Mouse (Mus musculus) intestine, postnatal 0 days (tissue): ENCODE data around the gene Cyp4a30b. TPM values are rescaled to one million over a fixed set of nuclear protein-coding genes. Genes with fewer than 3 reads are reported as not detected.
A peak's percentile ranks its signal among the peaks of the same experiment; 100 is the strongest.
"Not testable (repeated sequence)": the region's sequence is repeated elsewhere in the genome, so short reads cannot be mapped to it uniquely, and the experiment has no call there.

ENCODE experiments used
- ATAC-seq: fragments of 200-750 bp; cut with Nextera tagmentation; 2 replicates; pipeline ENCODE4 v1.8.0; 2017; ENCODE audit warnings: mild to moderate bottlenecking, moderate TSS enrichment, moderate library complexity
- H3K27ac ChIP-seq: fragments of 300-500 bp; sonication (generic); 2 replicates; pipeline ENCODE4 v1.5.1; 2014; ENCODE audit warnings: mild to moderate bottlenecking, low read depth, low read length, moderate library complexity
- H3K27me3 ChIP-seq: fragments of 300-500 bp; sonication (generic); replicated peaks from 2 replicates; pipeline ENCODE4 v1.6.1; 2014; ENCODE audit warnings: low read length, mixed read lengths; ENCODE audit not compliant: control insufficient read depth, insufficient read depth
- H3K36me3 ChIP-seq: fragments of 300-500 bp; sonication (generic); 2 replicates; pipeline ENCODE4 v1.6.1; 2014; ENCODE audit warnings: mild to moderate bottlenecking, moderate library complexity; ENCODE audit not compliant: control insufficient read depth, insufficient read depth
- H3K4me1 ChIP-seq: fragments of 300-500 bp; sonication (generic); replicated peaks from 2 replicates; pipeline ENCODE4 v1.6.1; 2014; ENCODE audit warnings: antibody characterized with exemption, low read length, mixed read lengths; ENCODE audit not compliant: control insufficient read depth, insufficient read depth
- H3K4me2 ChIP-seq: fragments of 300-500 bp; sonication (generic); replicated peaks from 2 replicates; pipeline ENCODE4 v1.6.1; 2014; ENCODE audit warnings: low read depth, mild to moderate bottlenecking, moderate library complexity
- H3K4me3 ChIP-seq: fragments of 300-500 bp; sonication (generic); 2 replicates; pipeline ENCODE4 v1.5.1; 2014; ENCODE audit warnings: low read depth, low read length
- H3K9ac ChIP-seq: fragments of 300-500 bp; sonication (generic); 2 replicates; pipeline ENCODE4 v1.6.1; 2014; ENCODE audit warnings: mild to moderate bottlenecking, low read depth, low read length
- H3K9me3 ChIP-seq: fragments of 300-500 bp; sonication (generic); 2 replicates; pipeline ENCODE4 v1.6.1; 2016; ENCODE audit warnings: mixed run types; ENCODE audit not compliant: control insufficient read depth
- CTCF ChIP-seq: sonication (generic); IDR thresholded peaks from 2 replicates; pipeline ENCODE4 v1.5.1; 2016; ENCODE audit warnings: low read depth, mild to moderate bottlenecking, control low read depth, antibody characterized with exemption, moderate library complexity
- WGBS: fragments of 180-500 bp; shearing (Covaris S2); extraction: QIAGEN DNeasy Blood & Tissue Kit; methylation state at CpG from one replicate; pipeline ENCODE4 v1.1.7; 2014; 5-methylcytosine and 5-hydroxymethylcytosine counted together
- polyA plus RNA-seq: library from polyadenylated mRNA; unstranded; fragments of >200 nt; fragmentation: Nextera tagmentation; extraction: Ambion mirVana; gene quantifications from 2 replicates; pipeline ENCODE4 v1.2.1, GENCODE M21; 2015

Gene Cyp4a30b
- polyA plus RNA-seq, 1 experiment from 2014 or later, result not detected

- ATAC-seq, result no peak
- WGBS, result 88% methylated on average over 1 of the region's 1 CpGs
- H3K9me3 ChIP-seq, result no peaks in the 10 kb centered on the region
- no peak within 1 kb of the TSS for H3K27ac ChIP-seq
- H3K4me3 ChIP-seq, result no peak within 1 kb of the TSS
- H3K27me3 ChIP-seq, result no peaks in the 10 kb centered on the region
- H3K9ac ChIP-seq, result no peak within 1 kb of the TSS
- no peak for TF ChIP-seq CTCF
- H3K4me1 ChIP-seq, result no peaks in the 10 kb centered on the region
- no peak within 1 kb of the TSS for H3K4me2 ChIP-seq
- H3K36me3 ChIP-seq, result no peaks in the 10 kb centered on the region
Observed at GRCm38 (mm10) chr4:115496001-115496400, 43.6 kb downstream of the Cyp4a30b start, which contains the start of gene Cyp4a14. Cyp4a14 (minus strand) TSS chr4:115496142.

- Histone ChIP-seq H3K27ac (no peak overlapping the region), H3K36me3 (no peaks in the 10 kb centered on the region), H3K9ac (no peak overlapping the region), H3K4me1 (no peaks in the 10 kb centered on the region), H3K9me3 (no peaks in the 10 kb centered on the region), H3K27me3 (no peaks in the 10 kb centered on the region), H3K4me3 (no peak overlapping the region), H3K4me2 (no peak overlapping the region)
- WGBS, result 70% methylated on average over 3 of the region's 3 CpGs
- no peak for TF ChIP-seq CTCF
- no peak for ATAC-seq
Observed at GRCm38 (mm10) chr4:115497466-115497865, 45.1 kb downstream of the Cyp4a30b start.

DNA sequence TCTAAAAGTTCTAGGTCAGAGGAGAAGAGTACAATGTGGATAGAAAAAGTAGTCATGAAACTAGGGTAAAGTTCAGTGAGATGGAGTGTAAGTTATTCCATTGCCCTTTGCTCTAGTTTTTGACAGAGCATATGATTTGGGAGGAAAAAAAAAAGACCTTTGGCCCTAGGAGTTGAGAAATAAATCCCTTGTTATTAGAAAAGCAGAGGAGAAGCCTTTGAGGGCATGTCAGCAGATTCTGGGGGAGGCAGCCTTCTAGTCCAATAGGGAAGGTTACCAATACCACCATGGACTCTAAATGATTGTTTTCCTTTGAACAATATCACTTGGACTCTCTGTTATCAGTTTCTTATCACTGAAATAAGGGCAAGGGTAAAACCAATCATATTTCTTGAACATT, 61.6 kb downstream of the Cyp4a30b start:
- not testable (repeated sequence) for H3K27ac ChIP-seq, H3K9ac ChIP-seq, H3K9me3 ChIP-seq

DNA sequence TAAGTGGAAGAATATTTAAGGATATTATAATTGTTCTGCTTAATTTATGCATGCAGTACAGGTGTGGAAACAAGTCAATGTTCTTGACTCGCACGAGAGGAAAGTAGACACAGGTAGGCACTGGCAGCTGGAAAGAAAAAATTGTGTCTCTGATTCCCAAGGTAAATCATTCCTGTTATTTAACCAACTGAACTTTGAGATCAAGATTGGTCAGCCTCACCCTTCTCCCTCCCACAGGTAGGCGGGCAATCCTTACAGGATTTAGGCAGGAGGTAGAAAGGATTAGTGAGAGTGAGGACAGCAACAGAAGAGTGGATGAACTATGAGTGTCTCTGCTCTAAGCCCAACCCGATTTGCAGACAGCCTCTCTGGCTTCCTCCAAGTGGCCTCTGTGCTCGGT, 65.6 kb downstream of the Cyp4a30b start, which contains the start of gene Cyp4a10:
Cyp4a10 (plus strand) TSS at position 265 of the 400 bp plus-strand sequence.
- WGBS, result 67% methylated on average over 5 of the region's 5 CpGs
- ATAC-seq, result not testable (repeated sequence)

More for the DNA sequence above, 61.6 kb downstream of the Cyp4a30b start:
- not testable (repeated sequence) for H3K4me1 ChIP-seq, H3K4me3 ChIP-seq, H3K27me3 ChIP-seq, H3K36me3 ChIP-seq, H3K4me2 ChIP-seq
- ATAC-seq, result peak; percentile 75

GRCm38 (mm10) chr4:115519444-115519843, 67.0 kb downstream of the Cyp4a30b start:
- Histone ChIP-seq H3K4me3 (no peak overlapping the region), H3K4me1 (no peaks in the 10 kb centered on the region), H3K36me3 (no peaks in the 10 kb centered on the region), H3K27ac (no peak overlapping the region), H3K9me3 (no peaks in the 10 kb centered on the region), H3K4me2 (no peak overlapping the region), H3K27me3 (no peaks in the 10 kb centered on the region), H3K9ac (no peak overlapping the region)
- TF ChIP-seq CTCF, result no peak
- WGBS, result 55% methylated on average over 4 of the region's 4 CpGs
- no peak for ATAC-seq

More for the DNA sequence above, 65.6 kb downstream of the Cyp4a30b start, which contains the start of gene Cyp4a10:
- H3K27me3 ChIP-seq, H3K36me3 ChIP-seq, H3K4me2 ChIP-seq, H3K4me1 ChIP-seq, H3K27ac ChIP-seq, H3K9ac ChIP-seq, H3K4me3 ChIP-seq, H3K9me3 ChIP-seq: not testable (repeated sequence)

Other genes starting within 250 kb of the Cyp4a30b start
- not detected in 2 replicates for gene Cyp4a29, start 210.5 kb upstream of the Cyp4a30b start, polyA plus RNA-seq
- gene Cyp4a12a, start 153.6 kb upstream of the Cyp4a30b start, polyA plus RNA-seq, result 0.52 and 0.58 TPM in 2 replicates
- gene Cyp4a12b, start 41.0 kb upstream of the Cyp4a30b start, polyA plus RNA-seq, result 0.07 and 0.20 TPM in 2 replicates
- 0.09 TPM in 1 of 2 replicates, not detected in the other for gene Cyp4a14, start 43.5 kb downstream of the Cyp4a30b start, polyA plus RNA-seq
- 3.5 and 3.6 TPM in 2 replicates for gene Cyp4a10, start 65.7 kb downstream of the Cyp4a30b start, polyA plus RNA-seq
- gene Cyp4a31, start 111.0 kb downstream of the Cyp4a30b start, polyA plus RNA-seq, result not detected in 2 replicates
- not detected in 2 replicates for gene Cyp4a32, start 148.4 kb downstream of the Cyp4a30b start, polyA plus RNA-seq
- 2.6 TPM in 2 replicates for gene Cyp4b1, start 195.1 kb downstream of the Cyp4a30b start, polyA plus RNA-seq